Mouse (Mus musculus): Measurements from ENCODE around the gene Btaf1. TPM values are rescaled to one million over a fixed set of nuclear protein-coding genes. Genes with fewer than 3 reads are reported as not detected.
A peak's percentile ranks its signal among the peaks of the same experiment; 100 is the strongest.

Gene Btaf1
- total and polyA plus RNA-seq, 3 experiments, result 31.9 to 43.2 (median 38.3) TPM

- Histone ChIP-seq H3K27ac (ENCODE audit: insufficient read depth, low read depth) (no peak overlapping the region), H3K4me2 (ENCODE audit: insufficient read depth, low read depth, poor library complexity, severe bottlenecking) (no peak overlapping the region), H3K4me1 (ENCODE audit: control insufficient read depth in 1 of 2, insufficient read depth in 2 of 2) (peaks cover 7 to 38% of the 10 kb centered on the region in 2 experiments), H3K36me3 (replicated peaks in 1 of 2; ENCODE audit: control insufficient read depth in 1 of 2, insufficient read depth in 1 of 2, low read length in 1 of 2) (peaks cover 0 to 3% of the 10 kb centered on the region in 2 experiments), H3K79me2 (replicated peaks; ENCODE audit: control insufficient read depth, extremely low read depth, insufficient read depth, poor library complexity, severe bottlenecking) (no peaks in the 10 kb centered on the region), H3K9ac (ENCODE audit: insufficient read depth, low read depth) (no peak overlapping the region), H3K27me3 (replicated peaks) (no peaks in the 10 kb centered on the region), H3K9me3 (replicated peaks; ENCODE audit: low read length) (peaks cover 4% of the 10 kb centered on the region), H3K4me3 (replicated peaks in 1 of 3; ENCODE audit: low read depth in 2 of 3, low read length in 2 of 3, poor library complexity in 1 of 3) (no peak overlapping the region)
- in situ Hi-C loops (cut with MboI; ENCODE audit: low pct_ligation_motif_present, low pct_unique_long_range_greater_than_20kb, low sequenced_read_pairs) (no loop called here), dilution Hi-C loops (cut with MboI; ENCODE audit: extremely low pct_ligation_motif_present, extremely low pct_unique_long_range_greater_than_20kb, low sequenced_read_pairs) (no loop called here)
- DNase-seq (ENCODE audit: extremely low read depth), result no peak
- TF ChIP-seq MXI1 (IDR thresholded peaks at IDR 0.05; ENCODE audit: low read depth, low read length) (no peak), CHD2 (IDR thresholded peaks at IDR 0.05; ENCODE audit: low read length) (no peak), TBP (conservative IDR thresholded peaks at IDR 0.05; ENCODE audit: low read depth, low read length) (no peak), IRF4 (IDR thresholded peaks at IDR 0.05; ENCODE audit: low read depth, low read length) (no peak), EP300 (IDR thresholded peaks at IDR 0.05; ENCODE audit: low read length) (no peak), USF1 (IDR thresholded peaks at IDR 0.05; ENCODE audit: low read depth, low read length) (no peak), ZNF384 (IDR thresholded peaks at IDR 0.05; ENCODE audit: low read depth, low read length) (no peak), MEF2A (IDR thresholded peaks at IDR 0.05; ENCODE audit: borderline replicate concordance, low read depth, low read length) (no peak), MAX (IDR thresholded peaks at IDR 0.05; ENCODE audit: low read length) (no peak)
Observed at GRCm38 (mm10) chr19:37020531-37020930, 94.7 kb downstream of the Btaf1 start.

DNA sequence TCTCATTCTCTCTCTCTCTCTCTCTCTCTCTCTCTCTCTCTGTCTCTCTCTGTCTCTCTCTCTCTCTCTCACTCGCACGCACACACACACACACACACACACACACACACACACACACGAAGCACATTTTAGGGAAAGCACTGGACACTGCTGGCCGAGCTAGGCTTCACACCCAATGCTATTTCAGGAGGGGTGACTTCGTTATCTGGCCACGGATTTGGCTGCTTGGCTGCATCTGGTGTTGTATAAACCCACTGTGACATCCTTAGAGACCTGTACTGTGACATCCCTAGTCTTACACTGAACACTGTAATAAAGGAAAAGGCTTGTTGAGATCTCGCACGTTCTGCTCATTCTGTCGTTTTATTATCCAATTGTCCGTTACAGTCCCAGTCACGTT, 95.1 kb downstream of the Btaf1 start:
- H3K9me3 ChIP-seq (replicated peaks; ENCODE audit: low read length), result peaks cover 3% of the 10 kb centered on the region
- H3K4me2 ChIP-seq (ENCODE audit: insufficient read depth, low read depth, poor library complexity, severe bottlenecking), result no peak overlapping the region
- DNase-seq (ENCODE audit: extremely low read depth), result no peak
- no peak overlapping the region for H3K27ac ChIP-seq (ENCODE audit: insufficient read depth, low read depth)
- dilution Hi-C loops (cut with MboI; ENCODE audit: extremely low pct_ligation_motif_present, extremely low pct_unique_long_range_greater_than_20kb, low sequenced_read_pairs), result no loop called here
- TF ChIP-seq NRF1 (IDR thresholded peaks at IDR 0.05; ENCODE audit: low read depth, low read length) (no peak), MAZ (IDR thresholded peaks at IDR 0.05; ENCODE audit: low read depth, low read length) (no peak), MAX (IDR thresholded peaks at IDR 0.05; ENCODE audit: low read length) (no peak), CHD2 (IDR thresholded peaks at IDR 0.05; ENCODE audit: low read length) (no peak), ZC3H11A (IDR thresholded peaks at IDR 0.05; ENCODE audit: low read depth, low read length) (no peak), ZKSCAN1 (IDR thresholded peaks at IDR 0.05; ENCODE audit: borderline replicate concordance, low read depth, low read length) (no peak), USF2 (conservative IDR thresholded peaks at IDR 0.05; ENCODE audit: low read depth, low read length) (no peak)
- H3K4me3 ChIP-seq (replicated peaks in 1 of 3; ENCODE audit: low read depth in 2 of 3, low read length in 2 of 3, poor library complexity in 1 of 3), result no peak overlapping the region
- H3K9ac ChIP-seq (ENCODE audit: insufficient read depth, low read depth), result no peak overlapping the region
- in situ Hi-C loops (cut with MboI; ENCODE audit: low pct_ligation_motif_present, low pct_unique_long_range_greater_than_20kb, low sequenced_read_pairs), result no loop called here
- H3K36me3 ChIP-seq (replicated peaks in 1 of 2; ENCODE audit: control insufficient read depth in 1 of 2, insufficient read depth in 1 of 2, low read length in 1 of 2), result peaks cover 0 to 3% of the 10 kb centered on the region in 2 experiments
- H3K4me1 ChIP-seq (ENCODE audit: control insufficient read depth in 1 of 2, insufficient read depth in 2 of 2), result peaks cover 8 to 42% of the 10 kb centered on the region in 2 experiments
- H3K27me3 ChIP-seq (replicated peaks), result no peaks in the 10 kb centered on the region
- no peaks in the 10 kb centered on the region for H3K79me2 ChIP-seq (replicated peaks; ENCODE audit: control insufficient read depth, extremely low read depth, insufficient read depth, poor library complexity, severe bottlenecking)

DNA sequence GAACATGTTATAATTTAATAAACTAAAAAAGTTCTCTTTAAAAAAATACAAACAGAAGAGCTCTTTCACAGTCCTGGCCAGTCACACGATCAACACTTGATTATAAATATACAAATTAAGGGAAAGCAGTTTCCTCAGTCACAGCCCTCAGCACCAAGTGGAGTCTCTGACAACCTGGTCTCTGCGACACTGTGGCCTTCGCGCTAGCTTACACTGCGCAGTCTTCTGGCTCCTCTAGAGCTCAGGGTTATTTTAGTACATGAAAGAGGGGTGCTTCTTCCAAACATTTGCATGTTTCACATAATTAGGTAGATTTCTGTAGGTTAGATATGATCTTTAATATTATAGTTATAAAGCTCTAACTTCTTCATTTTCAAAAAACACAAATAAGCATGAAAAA, 96.3 kb downstream of the Btaf1 start:
- DNase-seq (ENCODE audit: extremely low read depth), result peak; percentile 57
- dilution Hi-C loops (cut with MboI; ENCODE audit: extremely low pct_ligation_motif_present, extremely low pct_unique_long_range_greater_than_20kb, low sequenced_read_pairs), result no loop called here
- Histone ChIP-seq H3K4me3 (replicated peaks in 1 of 3; ENCODE audit: low read depth in 2 of 3, low read length in 2 of 3, poor library complexity in 1 of 3) (no peak overlapping the region), H3K9me3 (replicated peaks; ENCODE audit: low read length) (no peaks in the 10 kb centered on the region), H3K27me3 (replicated peaks) (no peaks in the 10 kb centered on the region), H3K4me1 (ENCODE audit: control insufficient read depth in 1 of 2, insufficient read depth in 2 of 2) (peaks cover 14 to 52% of the 10 kb centered on the region in 2 experiments), H3K4me2 (ENCODE audit: insufficient read depth, low read depth, poor library complexity, severe bottlenecking) (no peak overlapping the region), H3K9ac (ENCODE audit: insufficient read depth, low read depth) (no peak overlapping the region), H3K79me2 (replicated peaks; ENCODE audit: control insufficient read depth, extremely low read depth, insufficient read depth, poor library complexity, severe bottlenecking) (no peaks in the 10 kb centered on the region), H3K36me3 (replicated peaks in 1 of 2; ENCODE audit: control insufficient read depth in 1 of 2, insufficient read depth in 1 of 2, low read length in 1 of 2) (peaks cover 0 to 3% of the 10 kb centered on the region in 2 experiments), H3K27ac (ENCODE audit: insufficient read depth, low read depth) (no peak overlapping the region)
- no peak for TF ChIP-seq MAZ (IDR thresholded peaks at IDR 0.05; ENCODE audit: low read depth, low read length)
- TF ChIP-seq CTCF (conservative IDR thresholded peaks at IDR 0.05 in 1 of 2, IDR thresholded peaks at IDR 0.05 in 1 of 2; ENCODE audit: low read depth in 2 of 2, low read length in 2 of 2), result no peak
- no peak for TF ChIP-seq E2F4 (IDR thresholded peaks at IDR 0.05; ENCODE audit: insufficient replicate concordance, low read depth, low read length)
- no peak for TF ChIP-seq BHLHE40 (IDR thresholded peaks at IDR 0.05; ENCODE audit: low read depth, low read length)
- TF ChIP-seq CHD1 (IDR thresholded peaks at IDR 0.05; ENCODE audit: low read depth, low read length), result no peak
- in situ Hi-C loops (cut with MboI; ENCODE audit: low pct_ligation_motif_present, low pct_unique_long_range_greater_than_20kb, low sequenced_read_pairs), result no loop called here
